Mouse (Mus musculus) forebrain, embryonic 12.5 days (tissue): ENCODE measurements around the gene Ccdc124. TPM values are rescaled to one million over a fixed set of nuclear protein-coding genes. Genes with fewer than 3 reads are reported as not detected.

Experiments used
- ATAC-seq: fragments of 200-750 bp; cut with Nextera tagmentation; 2 replicates; pipeline ENCODE4 v1.8.0; 2017; ENCODE audit warnings: moderate TSS enrichment; ENCODE audit not compliant: low FRiP score
- H3K27ac ChIP-seq: fragments of 300-500 bp; sonication (generic); 2 replicates; pipeline ENCODE4 v1.5.1; 2016; ENCODE audit warnings: mild to moderate bottlenecking
- H3K27me3 ChIP-seq: fragments of 300-500 bp; sonication (generic); 2 replicates; pipeline ENCODE4 v1.6.1; 2016; ENCODE audit warnings: mild to moderate bottlenecking
- H3K36me3 ChIP-seq: fragments of 300-500 bp; sonication (generic); replicated peaks from 2 replicates; pipeline ENCODE4 v1.6.1; 2016; ENCODE audit warnings: mild to moderate bottlenecking
- H3K4me1 ChIP-seq: fragments of 300-500 bp; sonication (generic); 2 replicates; pipeline ENCODE4 v1.6.1; 2016
- H3K4me2 ChIP-seq: fragments of 300-500 bp; sonication (generic); 2 replicates; pipeline ENCODE4 v1.6.1; 2016; ENCODE audit warnings: mild to moderate bottlenecking, moderate library complexity
- H3K4me3 ChIP-seq: fragments of 300-500 bp; sonication (generic); replicated peaks from 2 replicates; pipeline ENCODE4 v1.5.1; 2016; ENCODE audit warnings: mild to moderate bottlenecking
- H3K9ac ChIP-seq: fragments of 300-500 bp; sonication (generic); 2 replicates; pipeline ENCODE4 v1.6.1; 2016; ENCODE audit warnings: mild to moderate bottlenecking
- H3K9me3 ChIP-seq: fragments of 300-500 bp; sonication (generic); 2 replicates; pipeline ENCODE4 v1.6.1; 2016
- WGBS: fragments of 180-500 bp; shearing (Covaris S2); methylation state at CpG from one replicate; pipeline ENCODE4 v1.1.7; 2016; 5-methylcytosine and 5-hydroxymethylcytosine counted together
- polyA plus RNA-seq: library from polyadenylated mRNA; unstranded; fragments of >200 nt; fragmentation: Nextera tagmentation; extraction: Ambion mirVana; gene quantifications from 2 replicates; pipeline ENCODE4 v1.2.1, GENCODE M21; 2016

The Ccdc124 gene
- 154 and 159 TPM in 2 replicates for polyA plus RNA-seq

- ATAC-seq: peak; percentile 90
- Histone ChIP-seq H3K9ac (peak within 1 kb of the TSS; percentile 72), H3K27ac (peak within 1 kb of the TSS; percentile 89), H3K4me3 (peak within 1 kb of the TSS; percentile 86), H3K36me3 (no peaks in the 10 kb centered on the region), H3K4me2 (peak within 1 kb of the TSS; percentile 91), H3K27me3 (no peaks in the 10 kb centered on the region), H3K4me1 (peaks cover 32% of the 10 kb centered on the region), H3K9me3 (no peaks in the 10 kb centered on the region)
- WGBS: 1% methylated on average over 46 of the region's 46 CpGs
Observed at GRCm38 (mm10) chr8:70873364-70873985, at the start of gene Ccdc124. TSS of gene Ccdc124 (minus strand) at chr8:70873935.

- Histone ChIP-seq H3K4me2 (no peak overlapping the region), H3K4me3 (no peak overlapping the region), H3K36me3 (peaks cover 52% of the 10 kb centered on the region), H3K9ac (no peak overlapping the region), H3K27me3 (no peaks in the 10 kb centered on the region), H3K4me1 (no peaks in the 10 kb centered on the region), H3K9me3 (no peaks in the 10 kb centered on the region), H3K27ac (no peak overlapping the region)
- WGBS: 87% methylated on average over 9 of the region's 9 CpGs
- ATAC-seq: no peak
Observed at GRCm38 (mm10) chr8:70920049-70920922, 46.6 kb upstream of the Ccdc124 start.

- Histone ChIP-seq H3K9ac (no peak overlapping the region), H3K9me3 (no peaks in the 10 kb centered on the region), H3K4me2 (no peak overlapping the region), H3K4me3 (no peak overlapping the region), H3K4me1 (no peaks in the 10 kb centered on the region), H3K27me3 (no peaks in the 10 kb centered on the region), H3K27ac (no peak overlapping the region), H3K36me3 (peaks cover 90% of the 10 kb centered on the region)
- ATAC-seq: no peak
- 96% methylated on average over 17 of the region's 17 CpGs for WGBS
Observed at GRCm38 (mm10) chr8:70914704-70915103, 41.0 kb upstream of the Ccdc124 start.

- H3K36me3 ChIP-seq: peaks cover 79% of the 10 kb centered on the region
- no peak overlapping the region for H3K4me3 ChIP-seq
- H3K4me2 ChIP-seq: no peak overlapping the region
- H3K9ac ChIP-seq: no peak overlapping the region
- 94% methylated on average over 26 of the region's 26 CpGs for WGBS
- no peaks in the 10 kb centered on the region for H3K9me3 ChIP-seq
- H3K27ac ChIP-seq: no peak overlapping the region
- ATAC-seq: no peak
- no peaks in the 10 kb centered on the region for H3K4me1 ChIP-seq
- no peaks in the 10 kb centered on the region for H3K27me3 ChIP-seq
Observed at GRCm38 (mm10) chr8:70913523-70913922, 39.8 kb upstream of the Ccdc124 start.

GRCm38 (mm10) chr8:70912955-70913354, 39.2 kb upstream of the Ccdc124 start:
- no peak overlapping the region for H3K4me2 ChIP-seq
- H3K27me3 ChIP-seq: no peaks in the 10 kb centered on the region
- H3K4me1 ChIP-seq: peaks cover 1% of the 10 kb centered on the region; the same call in 1 of the 2 replicates
- WGBS: 94% methylated on average over 30 of the region's 30 CpGs
- H3K9ac ChIP-seq: no peak overlapping the region
- H3K36me3 ChIP-seq: peaks cover 74% of the 10 kb centered on the region
- H3K27ac ChIP-seq: no peak overlapping the region
- H3K4me3 ChIP-seq: no peak overlapping the region
- no peaks in the 10 kb centered on the region for H3K9me3 ChIP-seq
- no peak for ATAC-seq

- Histone ChIP-seq H3K9ac (no peak overlapping the region), H3K36me3 (peaks cover 61% of the 10 kb centered on the region), H3K9me3 (no peaks in the 10 kb centered on the region), H3K4me3 (no peak overlapping the region), H3K4me1 (peaks cover 12% of the 10 kb centered on the region), H3K27ac (no peak overlapping the region), H3K27me3 (no peaks in the 10 kb centered on the region), H3K4me2 (no peak overlapping the region)
- 72% methylated on average over 5 of the region's 5 CpGs for WGBS
- no peak for ATAC-seq
Observed at GRCm38 (mm10) chr8:70911596-70911995, 37.9 kb upstream of the Ccdc124 start.

GRCm38 (mm10) chr8:70907518-70907917, 33.8 kb upstream of the Ccdc124 start:
- Histone ChIP-seq H3K4me3 (no peak overlapping the region), H3K9me3 (no peaks in the 10 kb centered on the region), H3K27ac (no peak overlapping the region), H3K9ac (no peak overlapping the region), H3K36me3 (peaks cover 20% of the 10 kb centered on the region), H3K4me2 (no peak overlapping the region), H3K27me3 (peaks cover 21% of the 10 kb centered on the region), H3K4me1 (peaks cover 22% of the 10 kb centered on the region)
- no peak for ATAC-seq
- WGBS: 99% methylated on average over 2 of the region's 2 CpGs

- WGBS: under 1% methylated on average over 84 of the region's 86 CpGs
- Histone ChIP-seq H3K4me3 (peak within 1 kb of the TSS; percentile 92), H3K4me2 (peak within 1 kb of the TSS; percentile 94), H3K4me1 (peaks cover 22% of the 10 kb centered on the region), H3K9ac (peak within 1 kb of the TSS; percentile 94), H3K9me3 (no peaks in the 10 kb centered on the region), H3K27ac (peak within 1 kb of the TSS; percentile 89), H3K27me3 (peaks cover 28% of the 10 kb centered on the region), H3K36me3 (peaks cover 5% of the 10 kb centered on the region)
- ATAC-seq: peak; percentile 96
Observed at GRCm38 (mm10) chr8:70905831-70906736, 32.3 kb upstream of the Ccdc124 start, which contains the start of gene Map1s. TSS of gene Map1s (plus strand) at chr8:70905932.

- WGBS: 18% methylated on average over 8 of the region's 8 CpGs
- Histone ChIP-seq H3K27ac (peak overlapping the region; percentile 89; the same call in 1 of the 2 replicates), H3K4me1 (peaks cover 22% of the 10 kb centered on the region), H3K4me2 (peak overlapping the region; percentile 94), H3K9ac (peak overlapping the region; percentile 94), H3K9me3 (no peaks in the 10 kb centered on the region), H3K27me3 (peaks cover 28% of the 10 kb centered on the region), H3K4me3 (peak overlapping the region; percentile 92), H3K36me3 (no peaks in the 10 kb centered on the region; the same call in 1 of the 2 replicates)
- peak; percentile 42 for ATAC-seq
Observed at GRCm38 (mm10) chr8:70905463-70905830, 31.7 kb upstream of the Ccdc124 start.

GRCm38 (mm10) chr8:70904532-70904931, 30.8 kb upstream of the Ccdc124 start:
- Histone ChIP-seq H3K4me1 (peaks cover 22% of the 10 kb centered on the region), H3K36me3 (no peaks in the 10 kb centered on the region; the same call in 1 of the 2 replicates), H3K9me3 (no peaks in the 10 kb centered on the region), H3K4me3 (no peak overlapping the region), H3K9ac (no peak overlapping the region), H3K27me3 (peaks cover 28% of the 10 kb centered on the region), H3K27ac (no peak overlapping the region), H3K4me2 (no peak overlapping the region)
- no peak for ATAC-seq
- 67% methylated on average over 4 of the region's 4 CpGs for WGBS

- H3K9me3 ChIP-seq: no peaks in the 10 kb centered on the region
- ATAC-seq: no peak
- H3K36me3 ChIP-seq: no peaks in the 10 kb centered on the region
- H3K4me3 ChIP-seq: no peak overlapping the region
- H3K4me2 ChIP-seq: no peak overlapping the region
- H3K9ac ChIP-seq: no peak overlapping the region
- H3K4me1 ChIP-seq: peaks cover 23% of the 10 kb centered on the region
- H3K27me3 ChIP-seq: peaks cover 31% of the 10 kb centered on the region
- H3K27ac ChIP-seq: no peak overlapping the region
Observed at GRCm38 (mm10) chr8:70903582-70903981, 29.8 kb upstream of the Ccdc124 start.

- no peaks in the 10 kb centered on the region for H3K36me3 ChIP-seq
- WGBS: 49% methylated on average over 4 of the region's 4 CpGs
- H3K27me3 ChIP-seq: peaks cover 31% of the 10 kb centered on the region
- H3K27ac ChIP-seq: no peak overlapping the region
- H3K4me3 ChIP-seq: no peak overlapping the region
- H3K9me3 ChIP-seq: no peaks in the 10 kb centered on the region
- H3K4me2 ChIP-seq: no peak overlapping the region
- ATAC-seq: no peak
- H3K9ac ChIP-seq: no peak overlapping the region
- peaks cover 27% of the 10 kb centered on the region for H3K4me1 ChIP-seq
Observed at GRCm38 (mm10) chr8:70903112-70903511, 29.4 kb upstream of the Ccdc124 start.
